ENCODE assay signal across 11 mouse cellular contexts in genomic region chr6:127236510-127237109, GRCm38 (mm10).
DNase-seq lines count a peak whose midpoint lies in the region; ATAC-seq and TF ChIP-seq lines count a peak whose summit lies in the region.
"Had no signal": no experiment of that assay in that cellular context is flagged by ENCODE, and none has a peak within 500 bp of the region (broad histone marks: within the 10 kb centered on the region; RNA-seq: fewer than 3 reads in every experiment).

No protein-coding gene starts in this region.

- no peak for TF ChIP-seq CTCF in lung, adult 2 months (IDR thresholded peaks at IDR 0.05; ENCODE audit: insufficient read depth, low read length)
- no peak for TF ChIP-seq CTCF in kidney, adult 2 months (conservative IDR thresholded peaks at IDR 0.05; ENCODE audit: insufficient read depth, insufficient read length, low read depth, low read length)

- WGBS in lung, adult 2 months, result 72% methylated on average over 4 of the region's 4 CpGs
- WGBS in kidney, adult 2 months, result 70% methylated on average over 4 of the region's 4 CpGs

- peak; percentile 96 for ATAC-seq in granulocyte monocyte progenitor cell, adult 5-6 weeks (replicated peaks; ENCODE audit: poor library complexity, severe bottlenecking)
- ATAC-seq: intestine, embryonic 16.5 days had no signal

- H3K27ac ChIP-seq in kidney, adult 2 months (ENCODE audit: insufficient read depth, low read depth, low read length), result no peak overlapping the region
- H3K27ac ChIP-seq: embryonic facial prominence, embryonic 15.5 days; stomach, embryonic 15.5 days had no signal

- H3K4me1 ChIP-seq in lung, adult 2 months (ENCODE audit: control insufficient read depth, insufficient read depth, low read length), result no peaks in the 10 kb centered on the region
- H3K4me1 ChIP-seq in kidney, adult 2 months (ENCODE audit: control insufficient read depth, insufficient read depth, low read length), result no peaks in the 10 kb centered on the region
- H3K4me1 ChIP-seq: embryonic facial prominence, embryonic 15.5 days; stomach, embryonic 15.5 days had no signal

- no peak for TF ChIP-seq POLR2A in lung, adult 2 months (IDR thresholded peaks at IDR 0.05; ENCODE audit: borderline replicate concordance, extremely low read depth, low read depth, low read length)
- TF ChIP-seq POLR2A in kidney, adult 2 months (IDR thresholded peaks at IDR 0.05; ENCODE audit: low read depth, low read length), result no peak

- no peaks in the 10 kb centered on the region for H3K36me3 ChIP-seq in kidney, adult 2 months (ENCODE audit: control insufficient read depth, insufficient read depth, low read length)
- H3K36me3 ChIP-seq: embryonic facial prominence, embryonic 15.5 days; stomach, embryonic 15.5 days had no signal

- H3K27me3 ChIP-seq in kidney, adult 2 months (replicated peaks; ENCODE audit: control insufficient read depth, insufficient read depth, low read length), result no peaks in the 10 kb centered on the region
- H3K27me3 ChIP-seq: embryonic facial prominence, embryonic 15.5 days; stomach, embryonic 15.5 days had no signal

- DNase-seq in lung, adult 18-20 months, result peak; percentile 29 to 30
- DNase-seq in lung, adult 2 months, result no peak
- DNase-seq in R1 (ENCODE audit: low read depth, low spot score), result peak; percentile 28
- DNase-seq in skeletal muscle tissue, adult 2 months (ENCODE audit: low read depth, low spot score), result peak; percentile 34
- DNase-seq in thymus, postnatal 25 days, result no peak
- no peak for DNase-seq in kidney, adult 2 months
- DNase-seq: cerebellum, postnatal 14 days had no signal

- no peak overlapping the region for H3K4me3 ChIP-seq in lung, adult 2 months (replicated peaks; ENCODE audit: extremely low read depth, low read depth, low read length)
- H3K4me3 ChIP-seq in kidney, adult 2 months (ENCODE audit: insufficient read depth, low read depth, low read length), result no peak overlapping the region
- H3K4me3 ChIP-seq: embryonic facial prominence, embryonic 15.5 days; stomach, embryonic 15.5 days had no signal

Comparison
In these comparisons a context has a peak if more than half of its experiments do, and no peak if none do; other contexts are left out.
1. DNase-seq: peak in lung, adult 18-20 months (2 of 2), R1 (single experiment) and skeletal muscle tissue, adult 2 months (single experiment); none in lung, adult 2 months (single experiment), thymus, postnatal 25 days (single experiment) and kidney, adult 2 months (single experiment).